Mouse (Mus musculus): ENCODE measurements at regions not wholly inside any gene's neighbourhood (a gene's known extent, or its start where the extent isn't known, plus 50 kb on each side); places are given as distances from the start of the nearest gene placed in this dataset.
A peak's percentile ranks its signal among the peaks of the same experiment; 100 is the strongest.
"Not testable (repeated sequence)": the region's sequence is repeated elsewhere in the genome, so short reads cannot be mapped to it uniquely, and the experiment has no call there.

DNA sequence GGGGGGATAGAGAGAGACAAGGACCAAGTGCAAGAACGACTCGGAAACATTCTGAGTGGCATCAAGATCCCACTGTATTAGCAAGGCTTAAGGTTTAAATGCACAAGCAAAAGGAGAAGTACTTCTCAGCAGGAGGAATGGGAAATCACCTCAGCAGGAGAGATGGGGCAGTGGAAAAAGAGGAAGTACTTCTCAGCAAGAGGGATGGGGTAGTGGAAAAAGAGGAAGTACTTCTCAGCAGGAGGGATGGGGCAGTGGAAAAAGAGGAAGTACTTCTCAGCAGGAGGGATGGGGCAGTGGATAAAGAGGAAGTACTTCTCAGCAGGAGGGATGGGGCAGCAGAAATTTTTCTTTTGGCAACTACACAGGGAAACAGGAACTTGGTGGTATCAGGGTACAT is 340.8 kb upstream of the Tbl1xr1 start:
- DNase-seq (ENCODE audit: low read depth): peak; percentile 66

DNA sequence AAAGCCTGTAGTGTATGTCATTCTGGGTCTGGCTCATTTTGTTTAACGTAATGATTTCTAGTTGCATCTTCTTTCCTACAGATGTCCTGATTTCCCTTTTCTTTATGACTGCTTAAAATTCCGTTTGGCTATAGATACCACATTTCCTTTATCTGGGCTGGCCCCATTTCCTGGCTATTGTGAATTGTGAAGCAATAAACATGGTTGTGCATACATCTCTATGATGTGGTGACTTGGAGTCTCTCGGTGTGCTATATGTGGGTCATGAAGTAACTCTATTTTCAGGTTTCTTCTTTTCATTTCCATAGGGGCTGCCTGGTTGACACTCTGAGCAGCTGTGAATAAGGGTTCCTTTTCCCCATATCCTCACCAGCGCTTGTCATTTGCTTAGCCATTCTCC is 336.7 kb upstream of the Tbl1xr1 start:
- DNase-seq (ENCODE audit: low read depth): peak; percentile 69

DNA sequence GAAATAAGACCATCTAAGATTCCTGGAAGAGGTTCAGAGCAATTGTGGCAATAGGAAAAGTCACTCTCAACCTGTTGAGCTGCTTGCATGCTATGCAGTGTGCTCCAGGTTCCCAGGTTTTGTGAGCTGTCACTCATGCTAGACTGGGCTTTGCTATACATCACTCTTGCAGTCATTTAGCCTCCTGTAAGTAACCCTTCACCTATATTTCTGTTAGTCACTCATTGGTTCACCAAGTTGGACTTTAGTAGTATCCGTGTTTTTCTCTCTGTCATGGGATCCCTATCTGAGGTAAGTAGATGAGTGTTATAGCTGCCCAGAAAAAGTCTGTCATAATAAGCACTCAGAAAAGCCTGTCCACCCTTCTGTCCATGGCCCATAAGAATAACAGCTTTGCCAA is 332.3 kb upstream of the Tbl1xr1 start:
- DNase-seq (ENCODE audit: low read depth): no peak

DNA sequence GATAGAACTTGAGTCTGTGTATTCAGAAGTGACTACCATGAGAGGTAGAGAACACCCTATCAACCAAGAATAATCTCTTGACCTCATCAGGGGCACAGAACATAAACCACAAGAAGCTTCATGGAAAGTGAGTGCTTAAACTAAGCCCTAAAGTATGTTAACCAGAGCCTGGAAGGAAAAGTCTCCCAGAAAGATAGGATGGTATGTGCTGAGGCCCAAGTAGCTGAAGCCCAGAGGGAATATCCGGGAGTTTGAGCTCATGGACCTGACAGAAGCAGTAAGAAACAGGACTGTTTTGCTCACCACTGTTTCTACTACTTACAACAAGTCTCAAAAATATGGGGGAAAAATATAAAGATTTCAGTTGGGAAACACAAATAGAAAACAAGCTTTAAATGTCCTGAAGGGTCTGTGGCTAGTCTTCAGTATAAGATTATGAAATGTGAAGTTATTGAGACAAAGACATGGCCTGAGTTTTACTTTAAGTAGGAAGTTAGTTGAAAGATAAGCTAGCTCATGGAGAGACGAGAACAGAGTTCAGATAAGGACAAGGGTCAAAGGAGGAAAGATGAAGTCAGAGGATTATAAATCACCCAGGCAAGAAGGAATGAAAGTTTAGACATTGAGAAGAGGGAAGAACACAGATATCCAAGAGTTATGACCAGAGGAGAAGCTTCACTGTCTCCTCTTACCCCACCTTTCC is 315.8 kb upstream of the Tbl1xr1 start:
- peak; percentile 37 for DNase-seq (ENCODE audit: low read depth)

DNA sequence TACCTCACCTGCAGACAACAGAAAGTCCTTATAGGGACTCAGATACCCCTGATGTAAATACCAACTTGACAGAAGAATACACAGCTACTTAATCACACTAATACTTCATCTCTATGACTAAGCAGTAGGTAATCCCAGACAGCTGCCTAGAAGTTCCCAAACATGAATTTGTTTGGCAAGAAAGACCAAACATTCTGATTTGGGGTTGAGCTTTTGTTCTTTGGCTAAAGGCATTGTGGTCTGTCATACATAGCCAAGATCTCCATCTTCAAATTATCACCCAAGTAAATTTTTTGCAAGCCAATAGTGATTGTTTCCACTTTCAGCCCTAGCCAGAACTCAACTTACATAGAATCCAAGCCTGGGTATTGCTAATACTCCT is 315.2 kb upstream of the Tbl1xr1 start:
- no peak for DNase-seq (ENCODE audit: low read depth)

DNA sequence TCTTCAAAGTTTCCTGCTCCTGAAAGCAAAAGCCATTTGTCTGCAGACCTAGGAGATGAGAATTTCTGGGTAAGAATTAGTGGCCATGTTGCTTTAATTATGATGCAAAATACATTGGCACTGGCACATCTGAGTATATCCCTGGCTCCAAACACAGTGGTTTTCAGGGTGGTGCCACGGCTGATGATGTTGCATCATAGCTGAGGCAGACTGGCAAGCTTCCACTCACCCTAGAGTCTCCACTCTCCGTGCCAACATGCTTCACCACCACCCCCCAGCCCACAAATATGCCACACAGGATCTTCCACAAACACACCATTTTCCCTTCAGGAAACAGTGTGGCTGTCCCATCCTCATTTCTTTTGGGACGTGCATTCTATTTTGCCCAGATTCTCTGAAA is 314.5 kb upstream of the Tbl1xr1 start:
- peak; percentile 68 for DNase-seq (ENCODE audit: low read depth)

DNA sequence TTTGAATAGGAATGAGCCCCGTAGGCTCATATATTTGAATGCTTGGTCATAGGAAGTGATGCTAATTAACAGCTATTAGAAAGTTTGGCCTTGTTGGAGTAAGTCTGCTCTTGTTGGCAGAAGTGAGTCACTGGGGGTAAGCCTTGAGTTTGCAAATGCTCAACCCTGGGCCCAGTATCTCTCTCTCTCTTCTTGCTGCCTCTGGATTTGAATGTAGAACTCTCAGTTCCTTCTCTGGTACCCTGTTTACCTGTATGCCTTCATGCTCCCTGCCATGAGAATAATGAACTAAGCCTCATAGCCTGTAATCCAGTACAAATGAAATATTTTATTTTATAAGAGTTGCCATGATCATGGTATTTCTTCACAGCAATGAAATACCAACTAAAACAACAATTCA is 308.4 kb upstream of the Tbl1xr1 start:
- no peak for DNase-seq (ENCODE audit: low read depth)

DNA sequence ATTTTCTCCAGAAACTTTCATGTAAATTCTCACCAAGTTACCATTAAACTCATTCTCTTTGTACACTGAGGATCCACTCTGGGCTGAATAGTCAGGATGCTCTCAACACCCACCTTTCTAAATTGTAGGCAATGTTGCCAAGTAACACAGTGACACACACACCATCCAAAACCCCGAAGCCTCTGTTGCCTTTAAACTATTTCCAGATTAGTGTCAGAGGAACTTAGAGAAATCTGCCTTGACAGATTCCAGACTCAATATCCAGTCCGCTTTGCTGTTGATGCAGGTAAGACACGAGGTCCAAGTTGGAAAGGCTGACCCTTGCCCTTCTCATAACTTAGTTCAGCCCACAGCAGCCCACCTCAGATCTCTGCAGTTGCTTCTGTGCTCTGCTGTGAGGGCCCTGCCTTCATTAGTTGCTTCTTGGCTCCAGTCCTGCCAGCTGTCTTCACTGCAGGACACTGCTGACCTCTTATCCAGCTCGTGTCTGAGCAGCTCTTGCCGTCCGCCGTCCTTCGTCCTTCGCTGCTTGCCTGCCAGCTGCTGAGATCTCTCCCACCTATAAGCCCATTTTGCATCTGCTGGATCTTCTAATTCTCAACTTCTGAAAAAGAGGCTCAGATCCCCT is 306.4 kb upstream of the Tbl1xr1 start:
- no peak for DNase-seq (ENCODE audit: low read depth)

DNA sequence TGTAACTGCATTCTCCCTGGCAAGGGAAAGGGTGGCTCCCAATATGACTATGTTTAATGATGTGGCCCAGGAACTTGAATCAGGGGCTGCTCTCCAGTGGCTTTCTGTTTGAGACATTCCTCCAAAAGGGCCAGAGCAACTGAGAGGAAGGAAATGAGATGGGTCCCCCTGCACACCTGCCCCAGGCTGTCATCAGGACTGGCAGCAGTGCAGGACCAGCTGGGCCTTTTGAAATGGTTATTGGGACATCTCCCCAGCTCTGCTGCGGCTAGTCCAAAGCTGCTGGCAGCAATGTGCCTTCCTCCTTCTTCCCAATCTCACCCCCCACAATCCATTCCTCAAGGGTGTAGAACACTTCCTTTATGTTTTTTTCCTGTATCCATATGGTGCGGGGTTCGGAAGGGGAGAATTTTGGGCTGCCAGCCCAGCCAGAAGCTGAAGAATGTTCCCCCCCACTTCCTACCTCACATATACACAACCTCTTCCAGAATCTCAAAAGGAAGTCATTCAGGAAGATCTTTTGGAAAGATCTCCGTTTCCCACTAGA is 304.6 kb upstream of the Tbl1xr1 start:
- DNase-seq (ENCODE audit: low read depth): no peak

DNA sequence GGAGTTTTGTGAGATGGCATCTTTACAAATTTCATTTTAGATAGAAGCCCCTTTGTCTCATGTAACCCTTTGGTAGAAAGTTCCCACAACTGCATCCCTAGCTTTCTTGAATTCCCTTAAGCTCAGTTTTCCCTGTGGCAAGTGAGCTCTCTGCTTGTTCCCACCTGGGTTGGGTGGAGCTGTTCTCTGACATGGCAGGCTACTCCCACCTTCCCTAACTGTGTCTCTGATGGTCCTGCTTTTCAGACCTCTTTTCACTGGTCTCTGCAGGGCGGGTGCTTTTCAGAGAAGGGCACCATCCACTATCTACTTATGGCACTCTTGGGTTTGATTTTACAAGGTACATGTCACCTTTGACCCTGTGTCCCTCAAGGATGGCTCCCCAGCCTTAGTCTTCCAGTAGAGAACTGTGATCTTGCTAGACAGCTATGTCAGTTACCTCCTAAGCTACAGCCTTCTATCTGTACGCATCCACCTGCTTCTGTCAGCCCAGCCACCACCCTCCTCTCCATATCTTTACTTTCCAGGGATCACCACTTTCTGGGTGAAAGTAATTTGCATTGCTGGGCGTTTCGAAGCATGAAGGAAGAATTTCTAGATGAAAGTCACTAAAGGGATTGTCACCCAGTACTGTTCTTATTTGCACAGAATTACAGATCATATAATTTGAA is 302.1 kb upstream of the Tbl1xr1 start:
- DNase-seq (ENCODE audit: low read depth): no peak

DNA sequence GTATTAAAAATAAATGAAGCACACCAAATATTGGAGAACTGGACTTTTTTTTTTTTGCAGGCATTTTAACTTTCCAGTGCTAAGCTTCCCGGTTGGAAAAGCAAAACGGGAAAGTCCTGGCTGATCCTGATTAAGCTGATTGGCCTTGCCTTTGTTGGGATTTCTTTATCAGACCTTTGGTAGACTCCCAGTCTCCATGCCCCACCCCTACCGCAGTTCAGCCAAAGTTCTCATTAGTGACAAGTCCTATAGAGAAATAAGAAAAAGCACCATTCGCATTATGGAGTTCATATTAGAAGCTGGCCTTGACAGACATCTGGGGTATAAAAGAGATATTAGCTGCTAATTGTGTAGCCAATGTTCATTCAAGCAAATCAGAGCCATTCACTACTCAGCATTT is 297.7 kb upstream of the Tbl1xr1 start:
- no peak for DNase-seq (ENCODE audit: low read depth)

DNA sequence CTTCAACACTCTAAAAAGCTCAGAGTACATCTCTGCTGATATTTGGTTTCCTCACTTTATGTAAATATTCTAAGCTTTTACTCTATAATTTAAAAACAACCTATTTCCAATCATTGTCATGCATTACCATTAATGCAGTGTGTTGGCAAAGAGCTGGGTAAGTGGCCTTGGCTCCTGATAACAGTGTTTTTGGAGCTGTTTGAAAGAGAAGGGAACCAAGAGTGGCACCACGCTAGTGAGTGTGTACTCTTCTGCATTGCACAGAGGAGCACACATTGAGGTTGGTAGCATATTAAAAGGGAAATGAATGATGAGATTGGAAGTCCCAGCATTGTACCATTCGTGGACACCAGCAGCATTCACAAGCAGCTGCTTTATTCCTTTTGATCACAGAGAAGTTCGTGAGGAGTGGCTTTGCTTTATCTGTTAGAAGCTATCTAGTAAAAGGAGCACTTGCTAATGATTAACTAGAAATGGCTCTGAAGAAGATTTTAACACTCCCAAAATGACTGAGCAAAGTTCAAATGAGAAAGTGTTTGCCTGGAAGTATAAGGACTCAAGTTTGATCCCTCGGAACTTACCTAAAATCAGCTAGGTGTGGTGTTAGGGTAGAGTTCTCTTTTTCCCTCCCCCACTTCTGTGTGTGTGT is 284.3 kb upstream of the Tbl1xr1 start:
- DNase-seq (ENCODE audit: low read depth): no peak

DNA sequence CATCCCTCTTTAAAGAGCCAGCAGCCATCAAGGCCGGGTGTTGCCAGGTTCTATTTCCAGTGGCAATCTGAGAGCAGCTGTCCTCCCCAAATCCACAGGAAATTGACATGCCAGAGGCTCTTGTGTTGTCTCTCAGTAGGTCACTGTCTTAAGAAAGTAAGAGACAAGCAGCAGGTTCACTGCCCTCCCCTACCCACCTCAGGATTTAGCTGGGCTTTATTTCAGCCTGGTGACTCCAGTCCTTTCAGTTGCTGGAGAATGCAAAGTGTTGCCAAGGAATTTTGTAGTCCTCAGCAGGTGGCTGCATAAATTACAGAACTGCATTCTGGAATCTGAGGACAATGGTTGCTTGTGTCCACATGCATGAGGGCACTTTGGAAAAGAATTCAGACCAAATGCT is 278.3 kb upstream of the Tbl1xr1 start:
- no peak for DNase-seq (ENCODE audit: low read depth)

DNA sequence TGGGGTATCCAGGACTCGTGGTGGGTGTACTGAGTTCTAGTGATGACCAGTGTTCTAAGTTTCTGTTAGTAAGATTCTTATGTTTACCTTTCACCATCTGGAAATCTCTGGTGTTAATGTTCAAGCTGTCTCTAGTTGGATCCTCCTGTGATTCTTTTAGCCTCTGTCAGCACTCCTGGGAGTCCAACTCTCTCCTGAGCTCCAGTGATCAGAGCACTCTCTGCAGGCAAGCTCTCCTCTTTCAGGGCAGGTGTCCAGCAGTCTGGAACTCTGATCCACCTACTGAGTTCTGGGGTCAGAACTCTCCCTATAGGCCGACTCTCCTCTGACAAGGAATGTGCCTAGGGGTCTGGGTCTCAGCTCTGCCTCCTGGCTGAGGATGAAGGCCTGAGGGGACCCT is 272.6 kb upstream of the Tbl1xr1 start:
- DNase-seq (ENCODE audit: low read depth): not testable (repeated sequence)

DNA sequence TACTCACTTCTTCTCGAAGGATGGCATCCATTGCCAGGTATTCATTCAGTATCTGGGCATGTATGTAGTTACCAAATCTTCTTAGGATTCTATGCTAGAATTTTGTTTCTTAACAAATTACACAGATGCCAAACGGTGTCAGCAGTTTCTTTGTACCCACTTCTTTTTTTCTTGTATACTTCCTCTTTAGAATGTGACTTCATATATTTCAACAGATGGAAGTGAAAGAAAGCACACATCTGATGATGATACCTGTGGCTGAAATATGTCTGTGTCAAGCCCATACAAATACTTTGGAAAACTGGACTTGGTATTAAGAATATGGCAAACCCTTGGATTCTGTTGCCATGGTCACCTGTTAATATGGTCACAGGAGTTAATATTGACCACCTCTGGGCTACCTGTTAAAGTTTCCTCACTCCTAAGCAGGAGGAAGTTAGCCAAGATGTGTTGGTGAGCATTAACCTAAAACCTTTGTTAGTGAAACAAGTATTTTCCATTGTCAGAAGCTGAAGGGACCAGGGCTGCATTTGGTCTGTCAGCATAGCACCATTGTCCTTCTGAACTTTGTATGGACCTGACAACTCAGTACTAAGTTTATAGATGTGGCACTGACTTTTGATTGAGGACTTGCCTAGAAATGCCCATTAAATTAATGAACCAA is 269.8 kb upstream of the Tbl1xr1 start:
- peak; percentile 35 for DNase-seq (ENCODE audit: low read depth)

DNA sequence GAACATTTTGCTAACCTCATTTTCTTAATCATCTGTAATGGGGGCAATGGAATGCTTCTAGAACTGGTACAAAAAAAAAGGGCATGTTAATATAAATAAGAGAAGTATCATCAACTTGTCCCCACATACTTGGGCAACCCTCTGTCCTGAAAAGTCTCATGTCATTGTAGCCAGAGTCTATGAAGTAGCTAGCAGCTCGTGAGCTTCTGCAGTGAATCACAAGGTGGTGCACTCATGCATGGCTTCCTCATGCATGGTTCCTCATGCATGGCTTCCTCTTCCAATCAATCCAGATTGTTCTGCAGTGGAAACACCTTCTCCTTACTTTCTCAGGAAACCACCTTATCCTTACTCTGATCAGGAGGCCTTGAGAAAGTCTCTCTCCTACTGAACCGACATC is 267.9 kb upstream of the Tbl1xr1 start:
- DNase-seq (ENCODE audit: low read depth): peak; percentile 35

DNA sequence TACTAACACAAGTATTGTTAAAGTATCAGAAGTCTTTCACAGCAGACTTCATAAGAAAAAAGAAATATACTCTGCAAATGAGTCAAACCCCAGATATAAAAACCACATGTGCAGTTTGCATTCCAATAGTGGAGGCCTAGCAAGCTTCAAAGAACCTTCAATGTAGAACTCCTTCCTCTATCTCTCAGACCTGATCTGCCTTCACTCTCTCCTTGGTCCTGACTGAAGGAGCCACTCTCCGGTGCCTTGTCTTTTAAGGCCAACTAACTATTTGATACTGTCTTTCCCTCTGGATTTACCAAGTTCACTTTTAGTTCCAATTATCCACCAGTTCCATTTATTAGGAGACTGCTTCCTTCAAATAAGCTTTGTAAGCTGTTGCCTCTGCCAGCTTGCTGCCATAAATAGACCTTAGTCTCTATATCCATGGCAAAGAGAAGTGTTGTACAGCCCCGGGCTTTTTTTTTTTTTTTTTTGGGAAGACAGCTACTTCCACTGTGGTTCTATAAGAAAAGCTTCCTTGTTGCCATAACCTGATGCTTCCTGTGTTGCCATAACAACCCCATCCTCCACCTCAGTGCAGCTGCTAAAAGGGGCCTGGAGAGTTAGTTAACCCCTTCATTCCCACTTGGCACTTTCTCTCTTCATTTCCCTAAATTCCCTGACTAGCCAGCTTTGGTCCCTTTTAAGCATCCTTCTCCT is 266.5 kb upstream of the Tbl1xr1 start:
- DNase-seq (ENCODE audit: low read depth): no peak

DNA sequence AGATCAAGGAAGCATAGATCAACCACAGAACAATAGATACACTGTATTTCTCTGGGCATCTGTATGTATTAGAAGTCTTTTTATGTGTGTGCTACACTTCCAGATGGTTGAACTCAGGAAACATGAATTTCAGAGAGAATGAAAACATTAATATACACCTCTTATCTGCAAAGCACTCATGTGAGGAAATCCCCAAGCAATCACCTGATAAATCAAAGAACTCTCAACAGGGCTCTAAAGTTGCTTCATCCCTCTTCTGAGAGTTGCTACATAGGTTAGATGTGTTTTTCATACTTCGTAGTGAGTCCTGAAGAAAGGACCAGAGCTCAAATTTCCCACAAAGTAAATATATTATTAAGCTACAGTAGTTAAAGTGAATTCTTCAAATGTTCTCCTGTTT is 263.1 kb upstream of the Tbl1xr1 start:
- no peak for DNase-seq (ENCODE audit: low read depth)

DNA sequence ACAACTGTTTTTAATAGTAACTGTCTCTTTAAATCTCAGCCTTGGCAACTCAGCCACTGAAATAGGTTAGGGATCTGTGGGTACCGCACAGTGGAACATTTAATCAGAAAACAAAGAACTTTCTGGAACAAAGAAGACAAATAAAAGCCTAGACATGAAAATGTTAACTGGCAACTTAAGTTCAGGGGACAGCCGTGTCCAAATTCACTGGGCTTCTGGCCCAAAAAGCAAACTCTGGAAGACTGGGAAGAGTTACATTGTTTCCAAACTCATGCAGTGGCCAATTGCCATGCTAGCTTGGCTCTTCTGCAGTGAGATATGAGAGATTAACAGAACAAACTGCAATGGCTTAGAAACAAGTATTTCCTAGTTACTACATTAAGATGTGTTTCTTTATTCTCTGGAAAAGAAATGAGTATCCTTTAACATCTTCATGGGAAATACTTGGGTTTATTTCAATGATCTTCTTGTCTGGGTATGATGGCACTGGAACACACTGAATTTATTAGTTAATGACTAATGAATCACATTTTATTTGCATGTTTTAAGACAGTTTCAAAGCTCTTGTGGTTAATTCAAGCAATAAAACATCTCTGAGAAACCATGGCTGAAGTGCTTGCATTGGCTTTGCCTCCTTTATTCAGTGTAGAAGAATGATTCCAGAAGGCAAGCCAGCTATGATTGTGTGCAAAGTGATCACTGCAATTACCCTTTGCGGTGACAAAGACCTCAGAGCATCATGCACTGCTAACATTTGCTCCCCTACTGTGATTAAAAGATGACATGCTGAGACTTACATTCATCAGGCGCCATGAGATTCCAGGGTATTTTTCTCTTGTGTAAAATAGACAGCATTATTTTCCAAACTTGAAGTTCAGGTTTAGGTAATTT is 259.2 kb upstream of the Tbl1xr1 start:
- DNase-seq (ENCODE audit: low read depth): no peak

DNA sequence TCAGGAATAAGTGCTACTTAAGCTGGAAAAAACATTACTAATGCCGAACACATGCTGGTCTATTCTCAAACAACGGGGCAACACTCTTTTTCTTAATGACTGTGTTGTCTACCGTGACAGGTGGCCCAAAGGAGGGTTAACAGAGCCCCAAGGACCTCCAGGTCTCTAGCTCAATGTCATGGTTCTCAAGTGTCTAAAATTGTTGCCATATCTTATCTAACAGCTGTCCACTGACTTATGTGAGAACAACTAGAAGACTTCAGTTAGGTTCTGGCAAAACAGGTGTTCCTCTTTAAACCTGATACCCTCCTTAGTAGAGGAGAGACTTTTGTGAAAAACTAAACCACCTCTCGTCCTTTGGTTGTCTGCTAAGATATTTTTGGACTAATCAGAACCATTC is 257.4 kb upstream of the Tbl1xr1 start:
- no peak for DNase-seq (ENCODE audit: low read depth)
